Mouse (Mus musculus) hindbrain, embryonic 14.5 days (tissue): ENCODE measurements at regions not wholly inside any gene's neighbourhood (a gene's known extent, or its start where the extent isn't known, plus 50 kb on each side); places are given as distances from the start of the nearest gene placed in this dataset.

Source experiments
- ATAC-seq: fragments of 200-750 bp; cut with Nextera tagmentation; 2 replicates; pipeline ENCODE4 v1.8.0; 2017; ENCODE audit warnings: moderate number of reproducible peaks, mild to moderate bottlenecking, moderate TSS enrichment, moderate library complexity; ENCODE audit not compliant: low FRiP score
- DNase-seq: peaks from one replicate; pipeline ENCODE4 v3.0.0-alpha.2; 2015; ENCODE audit warnings: low spot score
- H3K27ac ChIP-seq: fragments of 300-500 bp; sonication (generic); 2 replicates; pipeline ENCODE4 v1.5.1; 2014; ENCODE audit warnings: mild to moderate bottlenecking, moderate library complexity
- H3K27me3 ChIP-seq: fragments of 300-500 bp; sonication (generic); 2 replicates; pipeline ENCODE4 v1.6.1; 2014; ENCODE audit warnings: mild to moderate bottlenecking, low read length, mixed read lengths; ENCODE audit not compliant: control insufficient read depth, insufficient read depth
- H3K36me3 ChIP-seq: fragments of 300-500 bp; sonication (generic); replicated peaks from 2 replicates; pipeline ENCODE4 v1.6.1; 2014; ENCODE audit not compliant: control insufficient read depth, insufficient read depth
- H3K4me1 ChIP-seq: fragments of 300-500 bp; sonication (generic); replicated peaks from 2 replicates; pipeline ENCODE4 v1.6.1; 2014; ENCODE audit warnings: antibody characterized with exemption, low read length, mixed read lengths; ENCODE audit not compliant: control insufficient read depth, insufficient read depth
- H3K4me2 ChIP-seq: fragments of 300-500 bp; sonication (generic); replicated peaks from 2 replicates; pipeline ENCODE4 v1.6.1; 2014; ENCODE audit warnings: mild to moderate bottlenecking, moderate library complexity
- H3K4me3 ChIP-seq: fragments of 300-500 bp; sonication (generic); replicated peaks from 2 replicates; pipeline ENCODE4 v1.5.1; 2014; ENCODE audit warnings: mild to moderate bottlenecking, low read length
- H3K9ac ChIP-seq: fragments of 300-500 bp; sonication (generic); 2 replicates; pipeline ENCODE4 v1.6.1; 2014
- H3K9me3 ChIP-seq: fragments of 300-500 bp; sonication (generic); 2 replicates; pipeline ENCODE4 v1.6.1; 2016; ENCODE audit warnings: low read length; ENCODE audit not compliant: control insufficient read depth
- WGBS: fragments of 180-500 bp; shearing (Covaris S2); extraction: QIAGEN DNeasy Blood & Tissue Kit; methylation state at CpG from one replicate; pipeline ENCODE4 v1.1.7; 2014; 5-methylcytosine and 5-hydroxymethylcytosine counted together

GRCm38 (mm10) chr3:9339669-9340068 is 270.2 kb downstream of the Zfp704 start:
- peaks cover 10% of the 10 kb centered on the region for H3K4me1 ChIP-seq
- H3K9ac ChIP-seq, result no peak overlapping the region
- H3K4me2 ChIP-seq, result no peak overlapping the region
- H3K27ac ChIP-seq, result no peak overlapping the region
- DNase-seq, result no peak
- H3K4me3 ChIP-seq, result no peak overlapping the region
- H3K9me3 ChIP-seq, result no peaks in the 10 kb centered on the region
- 79% methylated on average over 4 of the region's 4 CpGs for WGBS
- peaks cover 7% of the 10 kb centered on the region; the same call in 1 of the 2 replicates for H3K27me3 ChIP-seq
- H3K36me3 ChIP-seq, result no peaks in the 10 kb centered on the region
- ATAC-seq, result no peak

- DNase-seq (no peak), ATAC-seq (no peak)
- H3K4me2 ChIP-seq, result no peak overlapping the region
- H3K4me1 ChIP-seq, result peaks cover 13% of the 10 kb centered on the region
- H3K4me3 ChIP-seq, result no peak overlapping the region
- no peak overlapping the region for H3K27ac ChIP-seq
- no peak overlapping the region for H3K9ac ChIP-seq
- no peaks in the 10 kb centered on the region for H3K9me3 ChIP-seq
- H3K27me3 ChIP-seq, result no peaks in the 10 kb centered on the region
- H3K36me3 ChIP-seq, result no peaks in the 10 kb centered on the region
- WGBS, result 40% methylated on average over 4 of the region's 4 CpGs
Observed at GRCm38 (mm10) chr3:9335580-9335979, 274.3 kb downstream of the Zfp704 start.
